Mouse (Mus musculus) T-cell, adult 2 months (primary cell): ENCODE results near the gene Retreg3.

Experiments
- DNase-seq: peaks from one replicate; pipeline ENCODE4 v3.0.0; 2022; ENCODE audit warnings: low spot score

Retreg3 gene

DNA sequence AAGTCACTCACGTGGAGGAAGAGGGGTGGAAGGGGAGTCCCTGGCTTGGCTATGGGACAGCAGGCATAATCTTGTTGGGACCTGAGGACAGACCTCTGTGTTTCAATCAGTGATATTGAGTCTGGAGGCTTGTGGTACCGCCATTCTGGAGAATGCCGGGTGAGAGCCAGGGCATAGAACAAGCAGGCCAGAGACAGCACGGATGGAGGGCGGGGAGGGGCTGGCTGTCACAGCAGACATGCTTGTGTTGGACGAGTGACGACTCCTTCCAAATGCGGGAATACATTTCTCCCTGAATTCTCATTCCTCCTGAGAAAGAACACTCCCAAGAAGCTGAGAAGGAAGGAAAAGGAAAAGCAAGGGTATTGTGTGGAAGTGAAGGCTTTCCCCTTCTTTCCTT, 68.1 kb downstream of the Retreg3 start:
- no peak for DNase-seq

DNA sequence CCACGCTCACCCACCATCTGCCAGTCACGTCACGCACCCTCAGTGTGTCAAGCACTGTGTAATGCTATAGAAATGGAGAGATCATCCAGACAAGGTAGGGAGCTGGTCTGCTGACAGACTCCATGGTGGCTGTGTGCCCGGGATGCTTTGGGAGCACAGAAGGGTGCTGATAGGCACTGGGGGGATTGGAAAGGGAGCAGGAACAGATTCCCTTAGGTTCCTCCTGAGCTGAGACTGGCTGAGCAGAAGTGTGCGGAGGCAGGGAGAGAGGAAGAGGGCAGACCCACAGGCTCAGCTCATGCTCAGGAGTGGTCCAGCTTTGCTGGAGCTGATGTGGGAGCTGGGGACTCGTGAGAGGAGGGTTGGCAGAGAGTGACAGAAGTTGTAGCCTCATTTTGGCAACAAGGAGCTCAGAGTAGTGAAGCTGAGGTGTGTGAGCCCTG, 68.6 kb downstream of the Retreg3 start:
- DNase-seq, result no peak

DNA sequence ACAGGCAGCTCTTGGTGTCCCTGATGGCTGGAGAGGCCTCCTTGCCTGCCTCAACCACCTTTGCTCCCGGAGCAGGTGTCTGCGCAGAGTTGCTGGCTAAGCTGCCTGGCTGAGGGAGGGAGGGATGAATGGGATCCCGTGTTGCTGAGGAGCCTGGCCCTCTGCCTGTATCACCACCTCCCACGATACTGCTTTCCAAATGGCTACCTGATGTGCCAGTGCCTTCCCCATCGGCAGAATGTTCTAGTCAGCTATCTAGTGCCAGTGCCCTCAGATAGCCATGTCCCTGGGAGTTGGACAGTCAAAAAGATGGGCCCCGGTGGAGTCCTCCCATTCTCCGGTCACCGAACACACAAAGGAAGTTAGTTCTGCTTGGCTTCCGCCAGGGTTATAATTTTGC, 69.3 kb downstream of the Retreg3 start:
- DNase-seq, result no peak

DNA sequence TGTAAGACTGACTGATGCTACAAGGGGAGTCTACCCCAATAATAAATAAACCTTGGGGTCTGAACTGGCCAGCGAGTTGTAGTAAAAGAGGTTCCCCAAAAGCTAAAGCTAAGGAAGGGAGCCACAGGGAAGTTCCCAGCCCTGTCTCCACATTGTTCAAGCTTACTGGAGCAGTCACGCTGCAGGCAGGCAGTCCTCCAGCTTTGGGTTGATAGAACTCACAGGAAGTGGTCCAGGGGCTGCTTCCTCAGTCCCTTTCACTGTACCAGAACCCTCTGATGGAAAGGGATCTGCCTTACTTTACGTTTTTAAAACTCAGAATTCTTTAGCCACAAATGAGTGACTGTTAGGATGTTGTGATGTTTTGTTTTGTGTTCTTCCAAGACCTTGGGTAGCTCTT, 72.2 kb downstream of the Retreg3 start:
- DNase-seq, result peak; percentile 35

DNA sequence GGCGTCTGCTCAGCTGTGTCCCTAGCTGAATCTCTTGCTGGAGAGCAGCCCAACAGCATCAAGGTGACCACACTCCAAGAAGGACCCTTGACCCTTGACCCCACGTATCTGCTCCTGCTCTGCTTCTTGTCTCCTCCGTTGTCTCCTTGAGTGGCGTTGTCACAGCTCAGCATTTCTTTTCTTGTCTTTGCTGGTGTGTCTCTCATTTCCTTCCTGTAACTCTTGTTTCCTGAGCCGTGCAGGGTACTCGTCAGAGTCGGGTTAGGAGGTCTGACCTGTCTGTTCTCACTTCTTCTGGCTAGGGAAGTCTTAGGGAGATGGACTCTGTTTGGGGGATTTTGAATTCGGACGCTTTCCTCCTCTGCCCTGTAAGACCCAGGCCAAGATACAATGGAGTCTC, 73.3 kb downstream of the Retreg3 start:
- DNase-seq, result peak; percentile 27
